Mouse (Mus musculus) hindbrain, embryonic 13.5 days (tissue): ENCODE measurements at regions not wholly inside any gene's neighbourhood (a gene's known extent, or its start where the extent isn't known, plus 50 kb on each side); places are given as distances from the start of the nearest gene placed in this dataset.

Experiments used
- ATAC-seq: fragments of 200-750 bp; cut with Nextera tagmentation; 2 replicates; pipeline ENCODE4 v1.8.0; 2017; ENCODE audit warnings: moderate TSS enrichment; ENCODE audit not compliant: low FRiP score
- H3K27ac ChIP-seq: fragments of 300-500 bp; sonication (generic); 2 replicates; pipeline ENCODE4 v1.5.1; 2015; ENCODE audit warnings: inconsistent platforms, mild to moderate bottlenecking, moderate library complexity
- H3K27me3 ChIP-seq: fragments of 300-500 bp; sonication (generic); 2 replicates; pipeline ENCODE4 v1.6.1; 2015; ENCODE audit warnings: mild to moderate bottlenecking, inconsistent platforms
- H3K36me3 ChIP-seq: fragments of 300-500 bp; sonication (generic); 2 replicates; pipeline ENCODE4 v1.6.1; 2015; ENCODE audit warnings: mild to moderate bottlenecking, inconsistent platforms
- H3K4me1 ChIP-seq: fragments of 300-500 bp; sonication (generic); replicated peaks from 2 replicates; pipeline ENCODE4 v1.6.1; 2015; ENCODE audit warnings: inconsistent platforms
- H3K4me2 ChIP-seq: fragments of 300-500 bp; sonication (generic); 2 replicates; pipeline ENCODE4 v1.6.1; 2015; ENCODE audit warnings: inconsistent platforms, mild to moderate bottlenecking, moderate library complexity
- H3K4me3 ChIP-seq: fragments of 300-500 bp; sonication (generic); 2 replicates; pipeline ENCODE4 v1.5.1; 2015; ENCODE audit warnings: mild to moderate bottlenecking, inconsistent platforms
- H3K9ac ChIP-seq: fragments of 300-500 bp; sonication (generic); 2 replicates; pipeline ENCODE4 v1.6.1; 2015; ENCODE audit warnings: mild to moderate bottlenecking, inconsistent platforms
- H3K9me3 ChIP-seq: fragments of 300-500 bp; sonication (generic); 2 replicates; pipeline ENCODE4 v1.6.1; 2016; ENCODE audit warnings: inconsistent platforms
- WGBS: fragments of 180-500 bp; shearing (Covaris S2); methylation state at CpG from one replicate; pipeline ENCODE4 v1.1.7; 2015; 5-methylcytosine and 5-hydroxymethylcytosine counted together

DNA sequence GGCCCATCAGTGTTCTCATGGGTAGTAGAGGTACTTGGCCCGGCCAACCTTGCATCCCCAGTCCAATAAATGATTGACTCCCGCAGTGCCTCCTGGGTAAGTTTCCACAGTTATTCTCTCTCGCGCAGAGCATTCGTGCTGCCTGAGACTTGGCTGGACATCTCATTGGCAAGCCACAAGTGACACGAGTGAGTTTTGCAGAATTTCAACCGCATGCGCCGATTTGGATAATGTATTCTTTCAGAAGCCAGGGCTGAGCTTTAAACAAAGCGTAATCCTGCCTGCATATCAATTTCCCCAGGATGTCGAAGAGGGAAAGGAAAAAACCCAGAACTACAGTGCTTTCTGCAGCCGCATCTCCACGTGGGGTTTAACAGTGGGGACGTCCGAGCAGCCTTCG lies 112.6 kb downstream of the 3100002H09Rik start:
- Histone ChIP-seq H3K9me3 (no peaks in the 10 kb centered on the region), H3K4me1 (no peaks in the 10 kb centered on the region), H3K27me3 (peaks cover 21% of the 10 kb centered on the region), H3K27ac (no peak overlapping the region), H3K4me3 (no peak overlapping the region), H3K36me3 (no peaks in the 10 kb centered on the region), H3K4me2 (peak overlapping the region; percentile 21; the same call in 1 of the 2 replicates), H3K9ac (no peak overlapping the region)
- no peak for ATAC-seq
- 44% methylated on average over 16 of the region's 16 CpGs for WGBS

GRCm38 (mm10) chr4:124485941-124486581 lies 124.5 kb downstream of the 3100002H09Rik start:
- H3K4me2 ChIP-seq, result 0 out of 2 replicates have a peak overlapping the region, but pooled peaks have one; percentile 6
- ATAC-seq, result peak; percentile 77
- H3K27ac ChIP-seq, result peak overlapping the region; percentile 62
- WGBS, result 4% methylated on average over 12 of the region's 12 CpGs
- no peak overlapping the region for H3K4me3 ChIP-seq
- 0 out of 2 replicates have a peak overlapping the region, but pooled peaks have one; percentile 25 for H3K9ac ChIP-seq
- H3K4me1 ChIP-seq, result peaks cover 31% of the 10 kb centered on the region
- H3K27me3 ChIP-seq, result peaks cover 41% of the 10 kb centered on the region
- H3K36me3 ChIP-seq, result peaks cover 11% of the 10 kb centered on the region; the same call in 1 of the 2 replicates
- H3K9me3 ChIP-seq, result peaks cover 25% of the 10 kb centered on the region

DNA sequence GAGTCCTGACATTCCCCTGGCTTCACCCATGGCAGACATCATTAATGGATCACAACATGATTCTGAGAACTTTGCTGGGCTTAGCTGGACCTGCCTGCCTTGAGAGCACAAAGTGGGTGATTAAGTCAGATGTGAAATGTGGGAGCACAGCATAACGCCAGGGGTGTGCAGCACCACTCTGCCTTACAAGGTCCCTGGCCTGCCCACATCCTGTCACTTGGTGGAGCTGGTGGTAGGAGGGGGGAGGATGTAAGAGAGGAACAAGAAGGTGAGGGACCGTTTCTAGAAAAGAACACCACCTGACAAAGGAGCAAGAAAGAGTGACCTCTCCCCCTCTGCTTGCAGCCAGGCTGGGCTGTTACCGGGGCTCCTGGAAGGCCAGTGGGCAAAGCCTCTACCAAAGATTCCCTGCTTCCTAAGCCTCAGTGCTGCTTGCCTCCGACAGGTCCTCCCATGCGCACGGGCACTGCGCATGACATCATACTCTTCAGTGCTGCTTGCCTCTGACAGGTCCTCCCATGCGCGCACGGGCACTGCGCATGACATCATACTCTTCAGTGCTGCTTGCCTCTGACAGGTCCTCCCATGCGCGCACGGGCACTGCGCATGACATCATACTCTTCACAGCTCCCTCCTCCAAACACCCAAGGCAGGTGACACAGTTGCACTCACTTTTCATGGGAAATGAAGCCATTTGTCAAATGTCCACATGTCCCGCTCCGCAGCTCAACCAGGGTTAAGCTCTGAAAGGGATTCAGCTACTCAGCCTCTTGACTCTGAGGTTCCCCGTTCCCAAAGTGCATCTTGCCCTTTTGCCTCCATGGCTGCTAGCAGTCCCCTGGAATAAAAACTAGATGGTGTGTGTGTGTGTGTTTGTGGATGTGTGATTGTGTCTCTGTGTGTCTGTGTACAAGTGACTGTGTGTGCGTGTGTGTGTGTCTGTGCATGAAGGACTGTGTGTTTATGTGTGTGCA lies 125.7 kb downstream of the 3100002H09Rik start:
- peaks cover 48% of the 10 kb centered on the region for H3K27me3 ChIP-seq
- H3K27ac ChIP-seq, result no peak overlapping the region
- H3K4me3 ChIP-seq, result no peak overlapping the region
- peaks cover 17% of the 10 kb centered on the region for H3K9me3 ChIP-seq
- peak; percentile 66 for ATAC-seq
- 26% methylated on average over 19 of the region's 19 CpGs for WGBS
- H3K4me2 ChIP-seq, result no peak overlapping the region
- no peak overlapping the region; the same call in 1 of the 2 replicates for H3K9ac ChIP-seq
- peaks cover 31% of the 10 kb centered on the region for H3K4me1 ChIP-seq
- H3K36me3 ChIP-seq, result peaks cover 9% of the 10 kb centered on the region; the same call in 1 of the 2 replicates

GRCm38 (mm10) chr4:124477870-124478301 lies 132.7 kb downstream of the 3100002H09Rik start:
- Histone ChIP-seq H3K27ac (no peak overlapping the region), H3K27me3 (peaks cover 90% of the 10 kb centered on the region), H3K9ac (peak overlapping the region; percentile 39; the same call in 1 of the 2 replicates), H3K4me3 (0 out of 2 replicates have a peak overlapping the region, but pooled peaks have one; percentile 4), H3K9me3 (no peaks in the 10 kb centered on the region), H3K4me2 (peak overlapping the region; percentile 46), H3K4me1 (peaks cover 20% of the 10 kb centered on the region), H3K36me3 (no peaks in the 10 kb centered on the region)
- 1% methylated on average over 22 of the region's 22 CpGs for whole genome bisulfite sequencing
- no peak for ATAC-seq

- H3K27me3 ChIP-seq, result peaks cover 90% of the 10 kb centered on the region
- peak; percentile 77 for ATAC-seq
- peak overlapping the region; percentile 39; the same call in 1 of the 2 replicates for H3K9ac ChIP-seq
Observed at GRCm38 (mm10) chr4:124477359-124477868, 133.2 kb downstream of the 3100002H09Rik start.

GRCm38 (mm10) chr4:124465229-124465820 lies 145.3 kb downstream of the 3100002H09Rik start:
- Histone ChIP-seq H3K9ac (no peak overlapping the region), H3K9me3 (no peaks in the 10 kb centered on the region), H3K4me1 (peaks cover 13% of the 10 kb centered on the region), H3K27ac (no peak overlapping the region), H3K27me3 (peaks cover 88% of the 10 kb centered on the region), H3K4me2 (no peak overlapping the region), H3K36me3 (no peaks in the 10 kb centered on the region), H3K4me3 (no peak overlapping the region)
- no peak for ATAC-seq
- 28% methylated on average over 18 of the region's 18 CpGs for WGBS

More at GRCm38 (mm10) chr4:124477359-124477868, 133.2 kb downstream of the 3100002H09Rik start:
- Histone ChIP-seq H3K9me3 (no peaks in the 10 kb centered on the region), H3K4me2 (peak overlapping the region; percentile 46), H3K27ac (peak overlapping the region; percentile 14; the same call in 1 of the 2 replicates), H3K36me3 (no peaks in the 10 kb centered on the region), H3K4me1 (peaks cover 18% of the 10 kb centered on the region), H3K4me3 (no peak overlapping the region)
- 8% methylated on average over 14 of the region's 14 CpGs for WGBS

DNA sequence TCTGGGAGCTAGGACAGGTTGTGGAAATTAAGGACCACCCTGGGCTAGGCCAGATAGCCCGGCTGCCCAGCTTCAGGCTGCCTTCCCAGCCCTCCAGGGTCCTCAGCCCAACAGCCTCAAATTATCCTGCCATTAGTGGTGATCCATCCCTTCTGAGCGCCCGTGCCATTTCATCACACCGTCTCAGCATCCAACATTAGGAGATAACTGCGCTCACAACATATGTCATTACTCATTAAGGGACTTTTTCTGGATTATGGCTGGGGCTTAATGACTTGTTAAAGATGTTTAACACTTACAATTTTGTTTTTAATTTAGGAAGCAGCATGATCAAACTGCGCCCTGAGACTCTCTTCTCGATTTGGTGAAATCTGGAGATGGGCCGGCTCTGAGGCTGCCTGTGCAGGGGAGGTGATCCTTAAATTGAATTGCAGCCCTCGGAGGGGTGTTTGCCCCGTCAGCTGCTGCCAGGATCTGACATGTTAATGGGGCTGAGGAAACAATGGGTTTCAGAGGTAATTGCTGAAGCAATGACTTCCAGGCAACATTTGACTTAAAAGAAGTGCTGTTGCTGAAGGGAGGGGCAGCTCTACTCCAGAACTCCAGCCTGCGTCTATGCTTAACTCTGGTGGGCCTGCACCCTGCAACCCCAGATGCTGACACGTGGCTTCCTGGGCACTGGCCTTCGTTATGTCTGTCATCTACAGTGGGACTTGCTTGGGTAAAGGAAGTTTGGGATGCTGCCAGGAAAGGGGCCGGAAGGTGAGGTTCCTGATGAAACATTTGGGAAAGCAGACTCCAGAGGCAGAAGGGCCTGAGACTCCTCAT lies 154.9 kb downstream of the 3100002H09Rik start:
- Histone ChIP-seq H3K36me3 (no peaks in the 10 kb centered on the region), H3K27me3 (peaks cover 67% of the 10 kb centered on the region), H3K27ac (no peak overlapping the region), H3K4me2 (no peak overlapping the region), H3K4me1 (peaks cover 34% of the 10 kb centered on the region), H3K4me3 (no peak overlapping the region), H3K9ac (no peak overlapping the region), H3K9me3 (no peaks in the 10 kb centered on the region)
- 24% methylated on average over 14 of the region's 14 CpGs for WGBS
- peak; percentile 52; the same call in 1 of the 2 replicates for ATAC-seq

DNA sequence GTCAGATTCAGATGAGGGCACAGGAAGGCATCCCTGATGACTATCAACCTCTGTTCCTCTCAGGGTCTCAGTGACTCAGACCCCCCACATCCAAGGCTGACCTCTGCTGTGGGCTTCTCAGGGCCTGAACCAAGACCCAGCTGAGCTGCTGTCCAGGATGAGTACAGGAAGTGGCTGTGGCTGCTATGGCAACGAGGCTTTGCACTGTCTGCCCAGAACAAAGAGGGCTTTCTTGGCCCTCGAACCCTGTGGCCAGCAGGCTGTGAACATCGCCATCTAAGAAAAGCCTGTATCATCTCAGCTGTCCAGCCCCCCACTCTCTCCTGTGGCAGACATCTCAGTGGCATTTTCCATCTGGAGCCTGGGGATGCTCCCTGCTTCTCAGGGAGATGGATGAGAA lies 159.5 kb downstream of the 3100002H09Rik start:
- Histone ChIP-seq H3K9ac (no peak overlapping the region), H3K36me3 (no peaks in the 10 kb centered on the region), H3K4me3 (no peak overlapping the region), H3K27me3 (peaks cover 44% of the 10 kb centered on the region), H3K9me3 (no peaks in the 10 kb centered on the region), H3K4me2 (no peak overlapping the region), H3K27ac (no peak overlapping the region), H3K4me1 (peaks cover 27% of the 10 kb centered on the region)
- WGBS, result 2% methylated on average over 3 of the region's 3 CpGs
- 0 out of 2 replicates have a peak, but pooled peaks have one; percentile 54 for ATAC-seq

- H3K36me3 ChIP-seq, result no peaks in the 10 kb centered on the region
- no peak overlapping the region for H3K9ac ChIP-seq
- no peak overlapping the region for H3K4me2 ChIP-seq
- 50% methylated on average over 8 of the region's 8 CpGs for WGBS
- peaks cover 57% of the 10 kb centered on the region for H3K27me3 ChIP-seq
- H3K9me3 ChIP-seq, result no peaks in the 10 kb centered on the region
- H3K4me3 ChIP-seq, result no peak overlapping the region
- peaks cover 34% of the 10 kb centered on the region for H3K4me1 ChIP-seq
- H3K27ac ChIP-seq, result no peak overlapping the region
- no peak for ATAC-seq
Observed at GRCm38 (mm10) chr4:124446615-124447014, 164.0 kb downstream of the 3100002H09Rik start.

DNA sequence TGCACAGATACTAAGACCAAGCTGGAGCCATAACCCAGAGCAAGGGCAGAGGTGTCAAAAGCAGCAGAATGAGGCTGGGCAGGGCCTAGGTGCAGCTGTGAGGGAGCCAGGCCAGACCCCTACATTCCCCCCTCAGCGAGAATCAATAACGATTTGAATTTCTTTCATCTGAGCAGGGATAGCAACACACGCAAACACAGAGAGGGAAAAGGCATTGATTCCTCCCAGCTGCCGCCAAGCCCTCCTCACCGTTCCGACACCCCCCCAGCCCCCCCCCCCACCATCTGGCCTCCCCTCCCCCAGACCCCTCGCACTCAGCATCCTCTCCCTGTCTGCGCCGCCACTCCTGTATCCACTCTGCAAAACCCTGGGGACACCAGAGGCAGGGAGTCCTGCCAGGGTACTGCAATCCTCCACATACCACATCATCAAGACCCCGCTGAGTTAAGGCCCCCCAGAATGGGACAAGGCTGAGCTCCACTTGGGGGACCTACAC lies 166.9 kb downstream of the 3100002H09Rik start:
- ATAC-seq, result peak; percentile 63; the same call in 1 of the 2 replicates
- WGBS, result 1% methylated on average over 8 of the region's 10 CpGs
- H3K27me3 ChIP-seq, result peaks cover 71% of the 10 kb centered on the region
- no peaks in the 10 kb centered on the region for H3K36me3 ChIP-seq
- H3K9ac ChIP-seq, result peak overlapping the region; percentile 35; the same call in 1 of the 2 replicates
- no peak overlapping the region for H3K4me3 ChIP-seq
- 0 out of 2 replicates have a peak overlapping the region, but pooled peaks have one; percentile 24 for H3K4me2 ChIP-seq
- no peaks in the 10 kb centered on the region for H3K9me3 ChIP-seq
- H3K27ac ChIP-seq, result peak overlapping the region; percentile 26; the same call in 1 of the 2 replicates
- peaks cover 26% of the 10 kb centered on the region for H3K4me1 ChIP-seq

DNA sequence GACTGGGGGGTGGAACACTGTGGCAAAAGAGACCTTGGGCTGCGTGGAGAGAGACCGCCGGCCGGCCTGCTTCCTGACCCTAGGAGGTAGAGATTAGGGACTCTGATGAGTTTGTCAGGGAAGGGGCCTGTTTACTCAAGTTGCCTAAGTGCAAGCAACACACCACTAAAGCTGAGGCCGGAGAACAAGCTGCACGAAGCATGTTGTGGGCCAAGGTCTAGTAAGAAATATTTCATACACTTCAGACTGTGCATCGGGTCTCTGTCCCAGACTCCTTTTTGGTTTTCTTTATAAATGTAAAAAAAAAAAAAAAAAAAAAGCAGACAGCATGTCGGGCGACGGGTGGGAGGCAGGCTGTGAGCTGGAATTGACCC lies 167.5 kb downstream of the 3100002H09Rik start:
- H3K9ac ChIP-seq, result 0 out of 2 replicates have a peak overlapping the region, but pooled peaks have one; percentile 35
- H3K36me3 ChIP-seq, result no peaks in the 10 kb centered on the region
- 0 out of 2 replicates have a peak overlapping the region, but pooled peaks have one; percentile 24 for H3K4me2 ChIP-seq
- peak overlapping the region; percentile 26; the same call in 1 of the 2 replicates for H3K27ac ChIP-seq
- no peak overlapping the region for H3K4me3 ChIP-seq
- H3K9me3 ChIP-seq, result no peaks in the 10 kb centered on the region
- 13% methylated on average over 10 of the region's 10 CpGs for WGBS
- peaks cover 75% of the 10 kb centered on the region for H3K27me3 ChIP-seq
- no peak for ATAC-seq
- peaks cover 26% of the 10 kb centered on the region for H3K4me1 ChIP-seq
